Mouse (Mus musculus) CH12.LX (cell line): ENCODE measurements around the gene A530032D15Rik.
"Not testable (repeated sequence)": the region's sequence is repeated elsewhere in the genome, so short reads cannot be mapped to it uniquely, and the experiment has no call there.

Experiments
- CTCF ChIP-seq, 2 experiments: IDR thresholded peaks in 1 of 2; conservative IDR thresholded peaks in 1 of 2; 2 replicates each; pipeline ENCODE4 v1.5.1; 2011 to 2012; ENCODE audit warnings: low read depth in 2 of 2, low read length in 2 of 2, improper control_type of control experiment in 1 of 2, inconsistent platforms in 1 of 2, mild to moderate bottlenecking in 1 of 2, moderate library complexity in 1 of 2
- ZNF384 ChIP-seq: IDR thresholded peaks from 2 replicates; pipeline ENCODE4 v1.6.1; 2012; ENCODE audit warnings: low read depth, low read length, improper control_type of control experiment, inconsistent platforms

GRCm38 (mm10) chr1:85093011-85093572 lies 16.6 kb downstream of the A530032D15Rik start:
- TF ChIP-seq ZNF384; CTCF (conservative IDR thresholded peaks at IDR 0.05 in 1 of 2, IDR thresholded peaks at IDR 0.05 in 1 of 2; ENCODE audit: low read depth in 2 of 2, low read length in 2 of 2): not testable (repeated sequence)
